Mouse (Mus musculus): ENCODE results near the gene C9orf72. TPM values are rescaled to one million over a fixed set of nuclear protein-coding genes. Genes with fewer than 3 reads are reported as not detected.

The C9orf72 gene
- total RNA-seq, 2 experiments from 2014 or later = 8.9 to 9.0 TPM

Other genes with a start within 250 kb of the C9orf72 start
- gene Ifnk, start 74.1 kb downstream of the C9orf72 start, total RNA-seq (2021) = not detected
- gene Mob3b, start 68.7 kb downstream of the C9orf72 start, total RNA-seq (2021) = 1 to 10 TPM; 3.1 to 4.9 TPM